Mouse (Mus musculus) midbrain, embryonic 16.5 days (tissue): ENCODE measurements at regions not wholly inside any gene's neighbourhood (a gene's known extent, or its start where the extent isn't known, plus 50 kb on each side); places are given as distances from the start of the nearest gene placed in this dataset.

Source experiments
- ATAC-seq: fragments of 200-750 bp; cut with Nextera tagmentation; 2 replicates; pipeline ENCODE4 v1.8.0; 2017; ENCODE audit warnings: moderate TSS enrichment
- H3K27ac ChIP-seq: fragments of 300-500 bp; sonication (generic); 2 replicates; pipeline ENCODE4 v1.5.1; 2014; ENCODE audit warnings: mild to moderate bottlenecking, low read length, mixed read lengths
- H3K27me3 ChIP-seq: fragments of 300-500 bp; sonication (generic); 2 replicates; pipeline ENCODE4 v1.6.1; 2014; ENCODE audit warnings: low read depth, low read length, mixed read lengths; ENCODE audit not compliant: control insufficient read depth, insufficient read depth
- H3K36me3 ChIP-seq: fragments of 300-500 bp; sonication (generic); 2 replicates; pipeline ENCODE4 v1.6.1; 2014; ENCODE audit warnings: mild to moderate bottlenecking, low read length, moderate library complexity, mixed read lengths; ENCODE audit not compliant: control insufficient read depth, insufficient read depth
- H3K4me1 ChIP-seq: fragments of 300-500 bp; sonication (generic); 2 replicates; pipeline ENCODE4 v1.6.1; 2014; ENCODE audit warnings: mild to moderate bottlenecking, low read length, mixed read lengths; ENCODE audit not compliant: control insufficient read depth, insufficient read depth
- H3K4me2 ChIP-seq: fragments of 300-500 bp; sonication (generic); 2 replicates; pipeline ENCODE4 v1.6.1; 2014; ENCODE audit warnings: mild to moderate bottlenecking, low read length, mixed read lengths
- H3K4me3 ChIP-seq: fragments of 300-500 bp; sonication (generic); 2 replicates; pipeline ENCODE4 v1.5.1; 2014; ENCODE audit warnings: low read depth, mild to moderate bottlenecking, low read length, moderate library complexity, mixed read lengths
- H3K9ac ChIP-seq: fragments of 300-500 bp; sonication (generic); 2 replicates; pipeline ENCODE4 v1.6.1; 2014; ENCODE audit warnings: low read depth, low read length, mixed read lengths
- H3K9me3 ChIP-seq: fragments of 300-500 bp; sonication (generic); replicated peaks from 2 replicates; pipeline ENCODE4 v1.6.1; 2014; ENCODE audit warnings: mild to moderate bottlenecking, low read length, mixed read lengths; ENCODE audit not compliant: control insufficient read depth, poor library complexity, severe bottlenecking
- WGBS: fragments of 180-500 bp; shearing (Covaris S2); extraction: QIAGEN DNeasy Blood & Tissue Kit; methylation state at CpG from one replicate; pipeline ENCODE4 v1.1.7; 2014; 5-methylcytosine and 5-hydroxymethylcytosine counted together

DNA sequence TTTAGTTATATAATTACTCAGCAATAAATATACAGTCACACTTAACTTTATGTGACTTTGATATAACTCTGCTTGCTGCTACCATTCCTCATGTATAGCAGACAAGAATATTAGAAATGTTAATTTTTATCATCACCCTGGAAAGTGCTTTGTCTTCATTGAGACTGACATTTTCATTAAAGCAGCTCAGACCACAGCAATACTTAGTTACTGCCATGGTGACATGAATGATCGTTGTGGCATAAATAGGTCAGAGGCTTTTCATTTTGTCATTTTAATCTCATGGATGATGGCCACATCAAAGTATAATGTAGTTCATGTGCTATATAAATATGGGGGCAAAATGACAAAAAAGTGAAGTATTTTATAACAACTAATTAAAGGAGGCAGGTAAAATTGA is 498.1 kb downstream of the Slc22a22 start:
- no peak for ATAC-seq
- Histone ChIP-seq H3K9me3 (no peaks in the 10 kb centered on the region), H3K4me3 (no peak overlapping the region), H3K4me2 (no peak overlapping the region), H3K27me3 (no peaks in the 10 kb centered on the region), H3K27ac (no peak overlapping the region), H3K9ac (no peak overlapping the region), H3K36me3 (no peaks in the 10 kb centered on the region), H3K4me1 (0 out of 2 replicates have a peak, but pooled peaks cover 3% of the 10 kb centered on the region)
- WGBS = 52% methylated on average over 1 of the region's 1 CpGs

DNA sequence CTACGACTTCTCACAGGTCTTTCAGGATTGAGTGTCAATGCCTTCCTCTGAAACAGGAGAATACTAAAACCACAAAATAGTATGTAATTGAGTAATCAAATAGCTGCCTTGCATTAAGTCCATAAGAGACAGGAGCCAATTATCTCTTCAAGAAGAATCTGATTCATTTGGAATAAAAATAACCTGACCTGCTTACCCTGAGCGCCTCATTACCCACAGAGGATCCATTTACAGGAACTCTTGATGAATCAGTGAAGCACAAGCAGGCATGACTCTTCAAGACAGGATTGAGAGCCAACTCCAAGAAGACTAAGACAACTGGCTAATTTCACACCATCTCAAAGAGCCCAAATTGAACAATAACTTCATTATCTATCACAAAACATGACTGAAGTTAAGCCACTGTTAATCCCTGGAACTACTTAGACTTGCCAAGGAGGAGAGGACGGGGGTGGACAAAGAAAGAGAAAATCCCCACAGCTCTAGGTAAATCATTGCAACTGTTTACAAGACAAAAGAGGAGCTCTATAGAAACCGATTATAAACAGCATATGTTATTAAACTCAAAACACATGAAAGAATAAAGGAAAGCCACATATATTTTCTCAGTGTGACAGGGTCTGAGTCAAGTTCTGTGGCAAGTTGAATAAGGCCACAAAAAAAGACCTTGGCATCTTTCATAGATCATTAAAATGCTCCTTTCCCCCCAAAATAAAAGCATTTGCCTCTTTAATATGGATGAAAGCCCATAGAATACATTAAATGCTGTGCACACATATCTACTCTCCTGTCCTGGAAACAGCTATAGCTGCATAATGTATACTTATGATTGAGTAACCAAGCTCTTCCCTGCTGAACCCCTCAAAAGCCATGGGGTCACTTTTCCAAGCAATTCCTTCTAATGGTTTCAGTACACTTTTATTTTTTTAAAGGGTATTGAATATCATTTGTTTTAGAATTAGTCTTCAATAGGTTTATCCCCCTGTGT is 501.7 kb downstream of the Slc22a22 start:
- H3K27me3 ChIP-seq = no peaks in the 10 kb centered on the region
- H3K4me3 ChIP-seq = no peak overlapping the region
- no peak for ATAC-seq
- 0 out of 2 replicates have a peak, but pooled peaks cover 3% of the 10 kb centered on the region for H3K4me1 ChIP-seq
- no peak overlapping the region for H3K9ac ChIP-seq
- H3K4me2 ChIP-seq = no peak overlapping the region
- 16% methylated on average over 4 of the region's 4 CpGs for WGBS
- no peaks in the 10 kb centered on the region for H3K36me3 ChIP-seq
- H3K9me3 ChIP-seq = no peaks in the 10 kb centered on the region
- no peak overlapping the region for H3K27ac ChIP-seq

GRCm38 (mm10) chr15:56970140-56970539 is 507.3 kb downstream of the Slc22a22 start:
- Histone ChIP-seq H3K4me2 (no peak overlapping the region), H3K27ac (no peak overlapping the region), H3K9me3 (no peaks in the 10 kb centered on the region), H3K27me3 (no peaks in the 10 kb centered on the region), H3K4me1 (no peaks in the 10 kb centered on the region), H3K36me3 (no peaks in the 10 kb centered on the region), H3K9ac (no peak overlapping the region), H3K4me3 (no peak overlapping the region)
- no peak for ATAC-seq
- 52% methylated on average over 1 of the region's 1 CpGs for WGBS

- 92% methylated on average over 2 of the region's 2 CpGs for WGBS
- no peak for ATAC-seq
- no peak overlapping the region for H3K4me3 ChIP-seq
- H3K9me3 ChIP-seq = no peaks in the 10 kb centered on the region
- H3K4me1 ChIP-seq = no peaks in the 10 kb centered on the region
- no peak overlapping the region for H3K4me2 ChIP-seq
- H3K27ac ChIP-seq = no peak overlapping the region
- no peak overlapping the region for H3K9ac ChIP-seq
- no peaks in the 10 kb centered on the region for H3K27me3 ChIP-seq
- H3K36me3 ChIP-seq = no peaks in the 10 kb centered on the region
Measured at GRCm38 (mm10) chr15:56956356-56956755, 521.1 kb downstream of the Slc22a22 start.

GRCm38 (mm10) chr15:56952176-56952575 is 525.2 kb downstream of the Slc22a22 start:
- Histone ChIP-seq H3K27ac (no peak overlapping the region), H3K4me3 (no peak overlapping the region), H3K9ac (no peak overlapping the region), H3K4me1 (no peaks in the 10 kb centered on the region), H3K36me3 (no peaks in the 10 kb centered on the region), H3K9me3 (no peaks in the 10 kb centered on the region), H3K27me3 (no peaks in the 10 kb centered on the region), H3K4me2 (no peak overlapping the region)
- ATAC-seq = no peak

- Histone ChIP-seq H3K4me3 (no peak overlapping the region), H3K4me2 (no peak overlapping the region)
- 92% methylated on average over 2 of the region's 2 CpGs for WGBS
Measured at GRCm38 (mm10) chr15:56950824-56951223, 526.6 kb downstream of the Slc22a22 start.

DNA sequence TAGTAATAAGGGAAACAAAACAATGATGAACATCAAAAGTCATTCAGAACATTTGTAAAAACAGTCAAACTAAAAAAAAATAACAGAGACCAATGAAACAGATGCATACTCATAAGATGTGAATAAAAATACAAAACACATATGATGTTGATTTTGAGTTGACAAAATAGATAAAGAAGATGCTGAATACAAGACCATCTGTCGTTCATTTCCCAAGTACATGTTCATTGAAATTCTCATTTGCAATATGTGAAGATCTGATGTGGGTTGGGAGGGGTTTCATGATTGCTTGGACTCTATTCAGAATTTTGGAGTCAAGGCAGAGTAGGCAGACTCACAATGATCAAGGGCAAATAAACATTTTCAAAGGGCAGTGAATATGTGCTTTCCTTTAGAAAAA is 536.5 kb downstream of the Slc22a22 start:
- H3K27ac ChIP-seq = no peak overlapping the region
- no peak overlapping the region for H3K4me3 ChIP-seq
- H3K9ac ChIP-seq = no peak overlapping the region
- WGBS = 89% methylated on average over 1 of the region's 1 CpGs
- no peaks in the 10 kb centered on the region for H3K9me3 ChIP-seq
- no peaks in the 10 kb centered on the region for H3K36me3 ChIP-seq
- H3K4me2 ChIP-seq = no peak overlapping the region
- H3K27me3 ChIP-seq = no peaks in the 10 kb centered on the region
- no peak for ATAC-seq
- no peaks in the 10 kb centered on the region for H3K4me1 ChIP-seq

More at GRCm38 (mm10) chr15:56950824-56951223, 526.6 kb downstream of the Slc22a22 start:
- no peaks in the 10 kb centered on the region for H3K27me3 ChIP-seq
- no peak overlapping the region for H3K9ac ChIP-seq
- no peak for ATAC-seq
- no peaks in the 10 kb centered on the region for H3K4me1 ChIP-seq
- H3K36me3 ChIP-seq = no peaks in the 10 kb centered on the region
- H3K9me3 ChIP-seq = no peaks in the 10 kb centered on the region
- no peak overlapping the region for H3K27ac ChIP-seq

GRCm38 (mm10) chr15:56896553-56896952 is 580.9 kb downstream of the Slc22a22 start:
- no peak for ATAC-seq
- no peak overlapping the region for H3K4me3 ChIP-seq
- no peak overlapping the region for H3K9ac ChIP-seq
- no peaks in the 10 kb centered on the region for H3K4me1 ChIP-seq
- no peak overlapping the region for H3K27ac ChIP-seq
- no peak overlapping the region for H3K4me2 ChIP-seq
- H3K27me3 ChIP-seq = no peaks in the 10 kb centered on the region
- H3K9me3 ChIP-seq = no peaks in the 10 kb centered on the region
- no peaks in the 10 kb centered on the region for H3K36me3 ChIP-seq

GRCm38 (mm10) chr15:56881501-56881900 is 595.9 kb downstream of the Slc22a22 start:
- H3K36me3 ChIP-seq = no peaks in the 10 kb centered on the region
- H3K27me3 ChIP-seq = no peaks in the 10 kb centered on the region
- H3K27ac ChIP-seq = no peak overlapping the region
- H3K4me2 ChIP-seq = no peak overlapping the region
- WGBS = 60% methylated on average over 5 of the region's 5 CpGs
- no peak overlapping the region for H3K9ac ChIP-seq
- H3K4me3 ChIP-seq = no peak overlapping the region
- H3K4me1 ChIP-seq = no peaks in the 10 kb centered on the region
- ATAC-seq = no peak
- 0 out of 2 replicates have a peak, but pooled peaks cover 2% of the 10 kb centered on the region for H3K9me3 ChIP-seq
